Mouse (Mus musculus) spleen, adult 2 months (tissue): ENCODE results near the gene Rpain. TPM values are rescaled to one million over a fixed set of nuclear protein-coding genes. Genes with fewer than 3 reads are reported as not detected.

Experiments
- DNase-seq, 2 experiments: peaks; one replicate each; pipeline versions ENCODE4 v3.0.0 to v3.0.0-alpha.2; 2012 to 2021; ENCODE audit warnings: low spot score in 2 of 2, low read depth in 1 of 2
- H3K27ac ChIP-seq: fragments of 200-500 bp; 2 replicates; pipeline ENCODE4 v1.5.1; 2012; ENCODE audit warnings: low read length, inconsistent platforms; ENCODE audit not compliant: insufficient read depth
- H3K27me3 ChIP-seq: fragments of 200-500 bp; 2 replicates; pipeline ENCODE4 v1.6.1; 2012; ENCODE audit warnings: mild to moderate bottlenecking, moderate library complexity, low read length, inconsistent platforms; ENCODE audit not compliant: control insufficient read depth, insufficient read depth
- H3K36me3 ChIP-seq: fragments of 200-500 bp; 2 replicates; pipeline ENCODE4 v1.6.1; 2012; ENCODE audit warnings: mild to moderate bottlenecking, low read length, inconsistent platforms; ENCODE audit not compliant: control insufficient read depth, insufficient read depth
- H3K4me1 ChIP-seq: fragments of 200-500 bp; 2 replicates; pipeline ENCODE4 v1.6.1; 2011; ENCODE audit warnings: inconsistent platforms; ENCODE audit not compliant: control insufficient read depth, insufficient read depth, insufficient read length
- H3K4me3 ChIP-seq: fragments of 200-500 bp; 2 replicates; pipeline ENCODE4 v1.5.1; 2011; ENCODE audit warnings: mild to moderate bottlenecking, inconsistent platforms; ENCODE audit not compliant: insufficient read depth, insufficient read length; ENCODE audit errors: extremely low read depth
- CTCF ChIP-seq: fragments of 200-500 bp; IDR thresholded peaks from 2 replicates; pipeline ENCODE4 v1.5.1; 2011; ENCODE audit warnings: mild to moderate bottlenecking, inconsistent platforms; ENCODE audit not compliant: insufficient read depth, insufficient read length, insufficient replicate concordance; ENCODE audit errors: extremely low read depth
- POLR2A ChIP-seq: fragments of 200-500 bp; IDR thresholded peaks from 2 replicates; pipeline ENCODE4 v1.6.1; 2011; ENCODE audit warnings: low read depth, low read length, inconsistent platforms
- WGBS: fragments of 180-500 bp; shearing (Covaris S2); methylation state at CpG from one replicate; pipeline ENCODE4 v1.1.7; 2018; 5-methylcytosine and 5-hydroxymethylcytosine counted together
- polyA plus RNA-seq: library from polyadenylated mRNA; depleted of rRNA; stranded (reverse); fragments of >200 nt; gene quantifications from 2 replicates; pipeline ENCODE4 v1.2.3, GENCODE M21; 2012

The Rpain gene
- polyA plus RNA-seq, 1 experiment = 34.8 TPM

DNA sequence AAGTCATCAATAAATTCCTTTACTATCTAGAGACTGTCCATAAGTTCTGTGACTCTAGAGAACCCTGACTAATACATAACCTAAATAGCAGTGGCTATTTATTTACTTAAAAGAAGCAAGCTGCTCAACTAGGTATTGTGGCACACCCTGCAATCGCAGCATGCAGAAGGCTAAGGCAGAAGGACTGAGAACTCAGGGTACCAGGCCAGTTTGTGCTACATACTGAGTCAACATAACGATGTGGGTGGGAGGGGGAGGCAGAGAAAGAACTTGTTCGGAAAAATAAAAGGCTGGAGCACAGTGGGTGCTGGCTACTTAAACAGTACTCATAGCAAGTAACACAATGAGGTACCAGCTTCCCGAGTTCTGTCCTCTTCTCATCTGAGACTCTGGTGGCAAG lies 31.2 kb downstream of the Rpain start:
- TF ChIP-seq POLR2A = no peak
- DNase-seq = no peak
- no peaks in the 10 kb centered on the region for H3K27me3 ChIP-seq
- H3K4me1 ChIP-seq = no peaks in the 10 kb centered on the region; the same call in none of the 2 replicates
- WGBS = 90% methylated on average over 4 of the region's 4 CpGs
- H3K36me3 ChIP-seq = peaks cover 14% of the 10 kb centered on the region
- H3K4me3 ChIP-seq = no peak overlapping the region
- H3K27ac ChIP-seq = no peak overlapping the region

- no peaks in the 10 kb centered on the region; the same call in none of the 2 replicates for H3K4me1 ChIP-seq
- H3K27ac ChIP-seq = peak overlapping the region; percentile 37
- WGBS = under 1% methylated on average over 49 of the region's 49 CpGs
- H3K27me3 ChIP-seq = no peaks in the 10 kb centered on the region
- DNase-seq = no peak
- H3K4me3 ChIP-seq = peak overlapping the region; percentile 81
- H3K36me3 ChIP-seq = peaks cover 11% of the 10 kb centered on the region
- TF ChIP-seq CTCF (no peak), POLR2A (no peak)
These were observed 33.8 kb downstream of the Rpain start for GRCm38 (mm10) chr11:71003611-71004315.

DNA sequence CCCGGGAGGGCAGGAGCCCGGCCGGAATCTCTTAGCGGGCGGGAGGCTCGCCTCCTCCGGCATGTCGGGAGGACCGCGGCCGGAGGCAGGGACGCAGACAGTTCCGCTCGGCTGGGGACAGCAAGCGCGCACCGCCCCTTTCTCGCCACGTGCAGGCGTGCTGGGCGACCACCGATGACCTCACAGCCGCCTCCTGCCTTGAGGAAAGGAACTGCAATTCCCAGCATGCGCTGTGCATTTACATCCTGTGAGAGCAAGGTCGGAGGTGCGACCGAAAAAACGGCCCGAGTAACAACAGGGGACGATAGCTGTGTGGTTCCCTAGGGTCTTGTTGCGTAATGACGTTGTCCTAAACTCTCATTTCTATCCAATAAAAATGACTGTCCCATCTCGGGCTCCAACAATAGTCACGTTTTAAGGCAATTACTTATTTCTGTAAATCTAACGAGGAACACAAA lies 34.3 kb downstream of the Rpain start, which contains the start of gene Dhx33:
Dhx33 (minus strand) TSS at position 122 of the 458 bp plus-strand sequence.
- TF ChIP-seq POLR2A (no peak; the same call in 1 of the 2 replicates), CTCF (no peak)
- peaks cover 11% of the 10 kb centered on the region for H3K36me3 ChIP-seq
- no peaks in the 10 kb centered on the region; the same call in none of the 2 replicates for H3K4me1 ChIP-seq
- H3K4me3 ChIP-seq = peak within 1 kb of the TSS; percentile 81
- peak; percentile 95 to 98 for DNase-seq
- under 1% methylated on average over 35 of the region's 35 CpGs for WGBS
- no peaks in the 10 kb centered on the region for H3K27me3 ChIP-seq
- peak within 1 kb of the TSS; percentile 37 for H3K27ac ChIP-seq

GRCm38 (mm10) chr11:71005046-71005445 lies 35.0 kb downstream of the Rpain start:
- Histone ChIP-seq H3K27me3 (no peaks in the 10 kb centered on the region), H3K4me1 (no peaks in the 10 kb centered on the region; the same call in none of the 2 replicates), H3K4me3 (no peak overlapping the region), H3K36me3 (peaks cover 14% of the 10 kb centered on the region), H3K27ac (no peak overlapping the region)
- TF ChIP-seq POLR2A (no peak), CTCF (no peak)
- DNase-seq = no peak
- 38% methylated on average over 5 of the region's 5 CpGs for WGBS

- WGBS = 94% methylated on average over 6 of the region's 6 CpGs
- Histone ChIP-seq H3K4me1 (no peaks in the 10 kb centered on the region; the same call in none of the 2 replicates), H3K27ac (no peak overlapping the region), H3K36me3 (peaks cover 19% of the 10 kb centered on the region), H3K4me3 (no peak overlapping the region), H3K27me3 (no peaks in the 10 kb centered on the region)
- DNase-seq = no peak
- TF ChIP-seq CTCF = no peak
- no peak for TF ChIP-seq POLR2A
These were observed 37.0 kb downstream of the Rpain start for GRCm38 (mm10) chr11:71007026-71007425.

GRCm38 (mm10) chr11:71007831-71008230 lies 37.8 kb downstream of the Rpain start:
- Histone ChIP-seq H3K27ac (no peak overlapping the region), H3K4me1 (no peaks in the 10 kb centered on the region; the same call in none of the 2 replicates), H3K36me3 (peaks cover 23% of the 10 kb centered on the region), H3K27me3 (no peaks in the 10 kb centered on the region), H3K4me3 (no peak overlapping the region)
- no peak for TF ChIP-seq CTCF
- TF ChIP-seq POLR2A = no peak
- no peak for DNase-seq
- WGBS = 89% methylated on average over 7 of the region's 7 CpGs

DNA sequence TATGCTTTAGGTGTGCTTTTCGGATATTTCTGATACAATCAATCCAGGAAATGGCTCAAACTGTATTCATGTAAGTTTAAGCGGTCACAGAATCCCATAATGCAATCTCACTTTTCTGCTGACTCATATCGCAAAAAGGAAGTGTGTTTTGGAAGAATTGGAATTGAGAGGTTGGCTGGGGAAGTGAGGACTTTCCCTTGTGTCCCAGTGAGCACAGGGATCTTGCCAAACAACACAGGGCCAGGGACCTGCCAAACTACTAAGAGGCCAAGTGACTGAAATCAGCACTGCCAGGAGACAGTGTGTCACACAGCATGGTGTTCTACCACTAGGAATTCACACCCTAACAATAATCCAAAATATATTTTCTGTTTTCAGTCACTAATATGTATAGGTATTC lies 38.3 kb downstream of the Rpain start:
- no peak for DNase-seq
- H3K4me3 ChIP-seq = no peak overlapping the region
- H3K36me3 ChIP-seq = peaks cover 25% of the 10 kb centered on the region
- TF ChIP-seq POLR2A = no peak
- no peak for TF ChIP-seq CTCF
- no peaks in the 10 kb centered on the region for H3K27me3 ChIP-seq
- no peak overlapping the region for H3K27ac ChIP-seq
- 81% methylated on average over 3 of the region's 3 CpGs for WGBS
- H3K4me1 ChIP-seq = no peaks in the 10 kb centered on the region; the same call in none of the 2 replicates
